Mouse (Mus musculus): ENCODE results near the gene Scn8a. TPM values are rescaled to one million over a fixed set of nuclear protein-coding genes. Genes with fewer than 3 reads are reported as not detected.

Gene Scn8a
- polyA plus RNA-seq, 1 experiment from 2014 or later = 1.2 TPM

DNA sequence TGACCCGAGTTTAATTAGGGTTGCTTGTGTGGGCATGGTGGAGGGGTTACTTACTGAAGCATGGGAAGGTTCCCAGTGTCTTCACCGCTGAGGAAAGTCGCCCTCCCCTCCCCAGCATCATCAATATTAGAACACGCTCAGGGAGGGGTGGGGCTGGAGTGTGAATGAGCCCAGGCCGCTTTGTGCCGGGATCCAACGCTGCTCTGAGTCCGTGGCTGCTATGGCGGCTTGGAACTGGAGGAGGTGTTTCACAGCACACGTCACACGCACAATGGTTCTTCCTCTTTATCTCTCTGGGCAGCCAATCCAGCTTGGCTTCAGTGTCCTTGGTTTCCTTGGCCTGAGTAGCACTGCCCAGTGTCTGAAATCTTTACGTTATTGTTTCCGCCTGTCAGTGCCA lies 22.3 kb downstream of the Scn8a start:
- H3K27ac ChIP-seq (ENCODE audit: low read length) = no peak overlapping the region
- no peaks in the 10 kb centered on the region for H3K9me3 ChIP-seq (ENCODE audit: low read length)
- no peak overlapping the region for H3K4me2 ChIP-seq (replicated peaks; ENCODE audit: low read depth, low read length)
- H3K4me1 ChIP-seq (ENCODE audit: insufficient read depth, low read depth, low read length) = no peaks in the 10 kb centered on the region
- ATAC-seq (no peak), DNase-seq (ENCODE audit: low spot score) (no peak)
- 56% methylated on average over 13 of the region's 13 CpGs for whole genome bisulfite sequencing
- H3K27me3 ChIP-seq (replicated peaks; ENCODE audit: insufficient read depth, low read length) = no peaks in the 10 kb centered on the region
- H3K36me3 ChIP-seq (ENCODE audit: insufficient read depth, low read length) = no peaks in the 10 kb centered on the region
- H3K4me3 ChIP-seq (ENCODE audit: low read depth, low read length) = no peak overlapping the region
- no peak for TF ChIP-seq CTCF (IDR thresholded peaks at IDR 0.05)
- TF ChIP-seq EP300 (IDR thresholded peaks at IDR 0.05) = no peak
- H3K9ac ChIP-seq (replicated peaks; ENCODE audit: low read depth) = no peak overlapping the region

DNA sequence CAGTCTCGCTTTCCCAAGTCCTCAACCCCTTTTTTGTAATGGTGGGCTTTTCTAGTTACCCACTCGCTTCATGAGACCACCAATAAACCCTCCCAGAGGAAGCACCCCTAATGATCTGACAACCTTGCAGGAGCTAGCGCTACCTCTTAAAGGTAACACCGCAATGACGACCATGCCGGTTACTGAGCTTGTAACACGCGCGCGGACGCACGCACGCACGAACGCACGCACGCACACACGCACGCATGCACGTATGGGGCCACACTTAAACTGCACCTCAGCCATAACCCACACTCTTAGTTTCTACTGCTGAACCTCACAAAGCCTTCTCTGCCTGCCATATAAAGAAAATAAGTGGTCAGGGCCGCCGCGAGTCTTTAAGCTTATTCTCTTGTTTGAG lies 26.8 kb downstream of the Scn8a start:
- no peak for DNase-seq (ENCODE audit: low spot score)
- Histone ChIP-seq H3K4me3 (ENCODE audit: low read depth, low read length) (no peak overlapping the region), H3K36me3 (ENCODE audit: insufficient read depth, low read length) (no peaks in the 10 kb centered on the region), H3K4me1 (ENCODE audit: insufficient read depth, low read depth, low read length) (no peaks in the 10 kb centered on the region), H3K27me3 (replicated peaks; ENCODE audit: insufficient read depth, low read length) (no peaks in the 10 kb centered on the region), H3K4me2 (replicated peaks; ENCODE audit: low read depth, low read length) (no peak overlapping the region), H3K27ac (ENCODE audit: low read length) (no peak overlapping the region), H3K9ac (replicated peaks; ENCODE audit: low read depth) (no peak overlapping the region), H3K9me3 (ENCODE audit: low read length) (no peaks in the 10 kb centered on the region)
- ATAC-seq = no peak
- WGBS = 98% methylated on average over 23 of the region's 23 CpGs
- TF ChIP-seq EP300 (IDR thresholded peaks at IDR 0.05) (no peak), CTCF (IDR thresholded peaks at IDR 0.05) (no peak)

DNA sequence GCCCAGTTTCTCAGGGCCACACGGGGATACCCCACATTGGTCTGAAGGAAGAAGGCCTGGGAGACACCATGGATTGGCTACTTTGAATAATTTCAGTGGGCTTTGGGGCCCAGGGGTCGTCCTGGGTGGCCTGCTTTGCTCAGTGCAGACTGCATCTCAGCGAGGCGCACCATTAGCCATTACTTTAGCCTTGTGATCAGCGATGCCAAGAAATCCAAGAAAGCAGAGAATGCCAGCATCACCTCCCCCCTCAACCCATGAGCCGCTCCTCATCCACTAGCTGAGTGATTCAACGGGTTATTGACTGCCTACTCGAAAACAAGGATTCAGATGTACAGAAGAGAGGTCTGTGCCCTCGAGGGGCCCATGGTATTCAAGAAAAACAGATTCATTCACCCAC lies 34.2 kb downstream of the Scn8a start:
- no peaks in the 10 kb centered on the region for H3K36me3 ChIP-seq (ENCODE audit: insufficient read depth, low read length)
- H3K4me2 ChIP-seq (replicated peaks; ENCODE audit: low read depth, low read length) = no peak overlapping the region
- H3K9ac ChIP-seq (replicated peaks; ENCODE audit: low read depth) = no peak overlapping the region
- 75% methylated on average over 9 of the region's 9 CpGs for whole genome bisulfite sequencing
- no peak for DNase-seq (ENCODE audit: low spot score)
- H3K9me3 ChIP-seq (ENCODE audit: low read length) = no peaks in the 10 kb centered on the region
- H3K27me3 ChIP-seq (replicated peaks; ENCODE audit: insufficient read depth, low read length) = no peaks in the 10 kb centered on the region
- ATAC-seq = no peak
- H3K27ac ChIP-seq (ENCODE audit: low read length) = no peak overlapping the region
- no peak overlapping the region for H3K4me3 ChIP-seq (ENCODE audit: low read depth, low read length)
- no peaks in the 10 kb centered on the region for H3K4me1 ChIP-seq (ENCODE audit: insufficient read depth, low read depth, low read length)
- TF ChIP-seq CTCF (IDR thresholded peaks at IDR 0.05) = no peak
- no peak for TF ChIP-seq EP300 (IDR thresholded peaks at IDR 0.05)

DNA sequence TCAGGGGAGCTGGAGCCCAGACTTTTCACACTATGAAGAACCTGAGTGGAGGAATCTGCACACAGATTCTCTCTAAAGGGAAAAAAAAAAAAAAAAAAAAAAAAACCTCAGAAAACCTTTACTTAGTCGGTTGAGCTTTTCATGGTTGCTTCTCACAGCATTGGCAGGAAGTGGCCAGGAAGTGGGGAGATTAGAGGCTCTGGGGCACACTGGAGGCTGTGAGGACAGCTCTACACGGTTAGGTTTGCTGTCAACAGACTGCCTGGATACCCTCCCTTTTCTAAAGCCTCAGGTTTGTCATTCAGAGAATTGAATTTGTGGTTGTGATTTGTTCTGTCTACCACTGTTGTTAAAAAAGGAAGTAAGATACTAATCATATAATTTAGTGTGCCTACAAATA lies 35.3 kb downstream of the Scn8a start:
- DNase-seq (ENCODE audit: low spot score) = no peak

DNA sequence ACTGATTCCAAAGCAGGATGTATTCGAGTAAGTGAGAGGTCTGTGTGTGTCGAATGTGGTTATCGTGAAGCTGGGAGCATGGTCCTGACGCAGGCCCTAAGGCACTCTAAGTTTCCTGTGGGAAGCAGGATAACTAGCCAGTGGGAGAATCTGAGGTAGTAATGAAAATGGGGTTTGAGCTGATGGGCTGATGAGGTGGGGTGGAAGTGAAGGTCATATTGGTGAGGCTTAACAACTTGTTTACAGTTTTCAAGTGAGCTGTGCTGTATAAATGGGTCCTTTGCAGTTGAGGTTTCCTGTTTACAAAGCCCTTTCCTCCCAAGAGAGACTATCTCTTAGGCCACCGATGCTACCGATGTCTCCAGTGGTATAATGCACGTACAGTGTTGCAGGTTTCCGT lies 36.1 kb downstream of the Scn8a start:
- TF ChIP-seq EP300 (IDR thresholded peaks at IDR 0.05) = no peak
- TF ChIP-seq CTCF (IDR thresholded peaks at IDR 0.05) = no peak
- Histone ChIP-seq H3K36me3 (ENCODE audit: insufficient read depth, low read length) (no peaks in the 10 kb centered on the region), H3K4me2 (replicated peaks; ENCODE audit: low read depth, low read length) (no peak overlapping the region), H3K4me3 (ENCODE audit: low read depth, low read length) (no peak overlapping the region), H3K9me3 (ENCODE audit: low read length) (no peaks in the 10 kb centered on the region), H3K9ac (replicated peaks; ENCODE audit: low read depth) (no peak overlapping the region), H3K27ac (ENCODE audit: low read length) (no peak overlapping the region), H3K27me3 (replicated peaks; ENCODE audit: insufficient read depth, low read length) (no peaks in the 10 kb centered on the region), H3K4me1 (ENCODE audit: insufficient read depth, low read depth, low read length) (no peaks in the 10 kb centered on the region)
- WGBS = 59% methylated on average over 8 of the region's 8 CpGs
- ATAC-seq (no peak), DNase-seq (ENCODE audit: low spot score) (no peak)

More for the DNA sequence above, 35.3 kb downstream of the Scn8a start:
- no peaks in the 10 kb centered on the region for H3K27me3 ChIP-seq (replicated peaks; ENCODE audit: insufficient read depth, low read length)
- H3K9me3 ChIP-seq (ENCODE audit: low read length) = no peaks in the 10 kb centered on the region
- no peak for ATAC-seq
- 3% methylated on average over 2 of the region's 2 CpGs for WGBS
- H3K4me2 ChIP-seq (replicated peaks; ENCODE audit: low read depth, low read length) = no peak overlapping the region
- no peak for TF ChIP-seq CTCF (IDR thresholded peaks at IDR 0.05)
- no peak for TF ChIP-seq EP300 (IDR thresholded peaks at IDR 0.05)
- no peak overlapping the region for H3K9ac ChIP-seq (replicated peaks; ENCODE audit: low read depth)
- H3K4me3 ChIP-seq (ENCODE audit: low read depth, low read length) = no peak overlapping the region
- H3K36me3 ChIP-seq (ENCODE audit: insufficient read depth, low read length) = no peaks in the 10 kb centered on the region
- H3K27ac ChIP-seq (ENCODE audit: low read length) = no peak overlapping the region
- no peaks in the 10 kb centered on the region for H3K4me1 ChIP-seq (ENCODE audit: insufficient read depth, low read depth, low read length)

DNA sequence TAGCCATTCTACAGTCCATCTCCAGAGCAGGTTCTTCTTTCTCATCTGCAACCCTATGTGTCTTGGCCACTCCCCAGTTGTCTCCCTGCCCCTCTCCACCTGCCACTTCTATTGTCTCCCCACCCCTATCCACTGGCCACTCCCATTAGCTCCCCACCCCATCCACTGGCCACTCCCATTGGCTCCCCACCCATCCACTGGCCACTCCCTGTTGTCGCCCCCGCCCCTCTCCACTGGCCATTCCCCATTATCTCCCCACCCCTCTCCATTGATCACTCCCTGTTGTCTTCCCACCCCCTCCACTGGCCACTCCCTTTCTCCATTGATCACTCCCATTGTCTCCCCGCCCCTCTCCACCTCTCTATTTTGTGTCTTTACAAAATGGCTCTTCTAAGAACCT lies 39.2 kb downstream of the Scn8a start:
- no peaks in the 10 kb centered on the region for H3K9me3 ChIP-seq (ENCODE audit: low read length)
- H3K27ac ChIP-seq (ENCODE audit: low read length) = no peak overlapping the region
- ATAC-seq = no peak
- TF ChIP-seq EP300 (IDR thresholded peaks at IDR 0.05) (no peak), CTCF (IDR thresholded peaks at IDR 0.05) (no peak)
- H3K27me3 ChIP-seq (replicated peaks; ENCODE audit: insufficient read depth, low read length) = no peaks in the 10 kb centered on the region
- no peak for DNase-seq (ENCODE audit: low spot score)
- H3K4me1 ChIP-seq (ENCODE audit: insufficient read depth, low read depth, low read length) = no peaks in the 10 kb centered on the region
- H3K4me2 ChIP-seq (replicated peaks; ENCODE audit: low read depth, low read length) = no peak overlapping the region
- no peak overlapping the region for H3K4me3 ChIP-seq (ENCODE audit: low read depth, low read length)
- H3K36me3 ChIP-seq (ENCODE audit: insufficient read depth, low read length) = no peaks in the 10 kb centered on the region
- WGBS = 65% methylated on average over 3 of the region's 3 CpGs
- H3K9ac ChIP-seq (replicated peaks; ENCODE audit: low read depth) = no peak overlapping the region

DNA sequence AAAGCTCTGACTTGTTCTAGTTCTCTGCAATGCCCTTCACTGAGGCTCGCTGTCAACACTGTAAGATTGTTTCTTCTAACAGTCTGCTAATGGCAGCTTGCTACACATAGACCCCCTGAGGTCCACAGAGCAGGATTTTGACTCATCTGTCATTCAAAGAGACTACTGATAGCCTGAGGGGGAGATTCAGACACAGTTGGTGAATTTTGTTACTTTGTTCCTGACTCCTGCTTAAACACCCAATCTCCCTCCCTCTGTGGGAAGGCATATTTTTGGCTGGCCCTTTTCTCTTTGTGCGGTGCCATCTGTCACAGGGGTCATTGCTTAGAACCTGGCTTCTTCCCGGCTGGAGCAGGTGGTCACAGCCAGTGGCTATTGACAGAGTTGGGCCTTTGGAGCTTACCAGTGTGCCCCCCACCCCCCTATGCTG lies 40.1 kb downstream of the Scn8a start:
- no peak overlapping the region for H3K4me2 ChIP-seq (replicated peaks; ENCODE audit: low read depth, low read length)
- ATAC-seq = no peak

More for the DNA sequence above, 40.1 kb downstream of the Scn8a start:
- no peak overlapping the region for H3K4me3 ChIP-seq (ENCODE audit: low read depth, low read length)
- H3K27ac ChIP-seq (ENCODE audit: low read length) = no peak overlapping the region
- no peaks in the 10 kb centered on the region for H3K36me3 ChIP-seq (ENCODE audit: insufficient read depth, low read length)
- no peaks in the 10 kb centered on the region for H3K27me3 ChIP-seq (replicated peaks; ENCODE audit: insufficient read depth, low read length)
- no peaks in the 10 kb centered on the region for H3K9me3 ChIP-seq (ENCODE audit: low read length)
- H3K4me1 ChIP-seq (ENCODE audit: insufficient read depth, low read depth, low read length) = no peaks in the 10 kb centered on the region
- DNase-seq (ENCODE audit: low spot score) = no peak
- WGBS = 47% methylated on average over 3 of the region's 3 CpGs
- no peak overlapping the region for H3K9ac ChIP-seq (replicated peaks; ENCODE audit: low read depth)
- TF ChIP-seq CTCF (IDR thresholded peaks at IDR 0.05) (no peak), EP300 (IDR thresholded peaks at IDR 0.05) (no peak)

All from lung, postnatal 0 days (tissue).